Mouse (Mus musculus): ENCODE measurements around the gene Cd5.

The Cd5 gene

DNA sequence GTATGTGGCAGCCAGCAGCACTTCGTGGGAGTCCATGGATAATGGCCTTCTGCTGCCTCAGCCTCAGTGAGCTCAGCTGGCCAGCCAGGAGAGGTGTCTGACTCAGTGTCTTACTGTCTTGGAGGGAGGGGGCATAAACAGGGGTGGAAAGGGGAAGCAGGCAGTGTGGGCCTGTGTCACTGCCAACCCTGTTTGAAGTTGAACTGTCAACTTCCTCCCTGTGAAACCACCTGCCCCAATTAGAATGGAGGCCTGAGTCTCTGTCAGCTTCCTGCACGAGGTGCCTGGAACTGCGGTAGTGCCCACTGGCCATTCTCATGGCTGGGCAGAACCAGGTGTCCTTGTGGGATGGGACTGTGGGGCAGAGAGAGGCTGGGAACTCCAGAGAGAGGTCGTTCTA is at the start of gene Cd5:
TSS of gene Cd5 (minus strand) at position 192 of the 400 bp plus-strand sequence.
- DNase-seq (ENCODE audit: low spot score): no peak

GRCm38 (mm10) chr19:10788242-10788641 is 49.4 kb upstream of the Cd5 start:
- DNase-seq (ENCODE audit: low spot score): no peak

DNA sequence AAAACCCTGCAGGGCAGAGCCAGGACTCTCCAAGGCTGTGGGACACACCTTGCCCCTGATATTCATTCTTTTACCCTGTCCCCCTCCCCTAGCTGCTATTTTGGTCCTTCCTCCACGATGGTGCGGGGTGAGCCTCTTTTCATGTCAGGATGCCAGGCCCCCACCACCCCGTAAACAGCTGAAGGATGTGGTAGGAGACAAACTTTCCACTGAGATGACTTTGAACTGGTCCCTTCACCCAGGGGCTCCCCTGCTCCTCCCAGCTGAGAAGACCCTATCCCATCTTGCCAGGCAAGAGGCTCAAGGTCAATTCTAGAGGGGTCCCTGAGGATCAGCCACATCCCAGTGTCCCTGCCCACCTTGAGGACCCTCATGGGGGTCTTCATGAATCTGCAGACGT is 48.6 kb upstream of the Cd5 start:
- no peak for DNase-seq (ENCODE audit: low spot score)

DNA sequence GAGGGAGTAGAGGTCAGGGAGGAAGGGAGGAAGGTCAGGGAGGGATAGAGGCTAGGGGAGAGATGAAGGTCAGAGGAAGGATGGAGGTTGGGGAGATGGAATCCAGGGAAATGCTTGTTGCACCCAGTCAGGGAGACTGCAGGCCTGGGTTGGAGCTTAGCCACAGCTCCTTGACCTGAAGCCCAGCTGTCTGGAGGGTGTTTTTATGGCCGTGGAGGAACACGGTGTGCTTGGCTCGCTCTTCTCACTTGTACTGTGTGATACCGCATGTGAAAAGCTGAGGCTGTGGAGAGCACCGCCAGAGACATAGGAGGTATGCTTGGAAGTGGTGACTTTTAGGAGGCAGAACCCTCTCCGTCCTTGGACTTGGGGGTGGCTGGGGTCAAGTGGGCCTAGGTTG is 48.0 kb upstream of the Cd5 start:
- no peak for DNase-seq (ENCODE audit: low spot score)

- DNase-seq (ENCODE audit: low spot score): no peak
Measured at GRCm38 (mm10) chr19:10784796-10785459, 46.1 kb upstream of the Cd5 start.

DNA sequence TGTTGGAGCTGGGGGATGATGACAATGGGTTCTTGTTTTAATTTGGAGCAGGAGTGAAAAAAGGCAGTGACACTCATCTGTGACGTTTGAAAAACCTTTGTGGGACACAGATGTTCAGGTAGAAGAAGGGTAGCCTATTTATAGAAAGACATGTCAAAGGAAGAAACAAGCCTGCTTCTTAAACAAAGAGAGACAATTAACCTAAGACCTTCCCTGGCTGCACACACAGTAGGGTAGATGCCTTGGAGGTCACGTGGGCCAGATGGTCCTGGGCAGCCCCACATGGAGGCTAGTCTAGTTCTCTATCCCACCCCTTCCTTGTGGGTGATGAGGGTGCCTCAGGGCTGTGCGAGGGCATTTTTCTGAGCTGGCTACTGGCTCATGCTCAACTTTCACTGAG is 45.3 kb upstream of the Cd5 start:
- DNase-seq (ENCODE audit: low spot score): no peak

GRCm38 (mm10) chr19:10783168-10783567 is 44.4 kb upstream of the Cd5 start:
- DNase-seq (ENCODE audit: low spot score): no peak

DNA sequence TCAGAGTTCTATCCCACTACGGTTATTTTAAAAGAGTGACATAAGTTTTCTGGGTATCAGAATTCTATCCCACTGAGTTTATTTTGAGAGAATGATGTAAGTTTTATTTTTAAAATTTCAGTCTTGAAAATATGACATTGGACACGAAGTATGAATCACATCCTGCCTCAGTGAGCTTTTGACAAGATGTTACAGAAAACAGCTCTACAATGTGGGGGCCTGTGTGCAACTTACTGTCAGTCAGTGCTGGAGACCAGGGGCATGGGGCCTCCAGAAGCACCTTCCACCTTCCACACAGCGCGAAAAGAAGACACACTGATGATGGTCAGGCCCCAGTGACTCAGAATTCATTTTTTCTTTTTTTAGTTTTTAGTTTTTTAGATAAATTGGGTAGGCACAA is 42.8 kb upstream of the Cd5 start:
- no peak for DNase-seq (ENCODE audit: low spot score)

GRCm38 (mm10) chr19:10776906-10777305 is 38.1 kb upstream of the Cd5 start:
- DNase-seq (ENCODE audit: low spot score): no peak

DNA sequence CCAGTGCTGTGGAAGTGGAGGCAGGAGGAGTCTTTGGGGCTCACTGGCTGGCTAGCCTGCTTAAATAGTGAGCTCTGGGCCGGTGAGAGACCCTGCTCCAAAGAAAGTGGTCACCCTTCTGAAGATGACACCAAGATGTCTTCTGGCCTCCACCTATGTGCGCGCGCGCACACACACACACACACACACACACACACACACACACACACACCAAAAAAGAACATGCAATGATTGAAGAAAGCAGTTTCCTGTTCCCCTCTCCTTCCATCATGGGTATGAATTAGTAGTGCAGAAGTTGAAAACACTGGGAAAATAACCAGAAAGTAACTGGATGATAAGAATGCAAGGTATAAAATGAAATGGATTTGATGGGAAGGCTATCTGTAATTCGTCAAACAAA is 35.3 kb upstream of the Cd5 start:
- DNase-seq (ENCODE audit: low spot score): no peak

DNA sequence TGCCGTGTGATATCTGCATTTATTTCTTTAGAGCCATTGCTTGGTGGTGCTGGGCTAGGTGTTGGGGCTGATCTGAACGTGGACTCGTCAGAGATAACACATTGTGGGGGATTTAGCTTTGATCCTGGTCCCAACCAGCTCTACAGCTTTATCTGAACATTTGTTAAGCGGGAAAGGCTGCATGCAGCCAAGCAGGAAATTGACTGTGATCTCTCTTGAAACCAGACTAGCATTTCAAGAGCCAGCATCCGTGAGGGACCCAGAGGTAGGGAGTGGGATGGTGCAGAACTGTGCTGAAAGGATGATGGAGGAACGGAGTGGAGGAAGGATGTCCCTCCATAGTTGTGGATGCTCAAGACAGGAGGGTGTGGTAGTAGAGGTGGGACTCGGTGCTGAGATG is 34.6 kb upstream of the Cd5 start:
- DNase-seq (ENCODE audit: low spot score): no peak

GRCm38 (mm10) chr19:10772866-10773265 is 34.1 kb upstream of the Cd5 start:
- no peak for DNase-seq (ENCODE audit: low spot score)

- no peak for DNase-seq (ENCODE audit: low spot score)
Measured at GRCm38 (mm10) chr19:10771995-10772394, 33.2 kb upstream of the Cd5 start.

DNA sequence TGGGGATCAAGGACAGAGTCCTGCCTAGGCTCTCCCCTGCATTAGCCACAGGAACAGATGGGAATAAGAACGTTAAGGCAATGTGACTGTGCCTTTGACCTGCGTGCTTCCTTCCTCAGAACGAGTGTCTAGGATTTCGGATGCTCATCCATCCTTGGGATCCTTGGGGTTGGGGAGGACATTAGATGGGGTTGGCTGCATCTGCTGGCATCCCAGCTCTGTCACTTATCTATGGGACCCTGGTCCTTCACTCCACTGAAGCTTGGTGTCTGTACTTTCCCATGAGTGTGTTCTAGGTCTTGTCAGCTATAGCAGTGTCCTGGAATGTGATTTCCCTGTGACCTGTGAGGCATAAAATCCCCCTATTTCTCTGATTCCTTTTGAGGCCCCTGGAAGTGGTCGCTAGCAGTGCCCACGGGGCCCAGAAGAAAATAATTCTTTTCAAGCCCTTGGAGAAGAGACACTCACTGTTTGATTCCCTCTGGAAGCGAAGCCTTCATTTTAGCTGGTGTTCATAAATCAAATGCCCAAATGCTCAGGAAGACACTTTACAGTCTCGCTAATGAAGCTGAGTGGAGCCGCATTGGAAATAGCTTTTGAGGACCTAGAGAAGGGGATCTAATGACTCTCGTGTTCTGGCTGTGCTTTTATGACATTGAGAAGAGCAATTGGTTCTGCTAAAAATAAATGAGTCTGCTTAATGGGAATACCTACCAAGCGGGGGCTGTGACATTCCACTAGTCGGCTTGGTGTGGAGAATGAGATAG is 30.8 kb upstream of the Cd5 start:
- DNase-seq (ENCODE audit: low spot score): no peak

DNA sequence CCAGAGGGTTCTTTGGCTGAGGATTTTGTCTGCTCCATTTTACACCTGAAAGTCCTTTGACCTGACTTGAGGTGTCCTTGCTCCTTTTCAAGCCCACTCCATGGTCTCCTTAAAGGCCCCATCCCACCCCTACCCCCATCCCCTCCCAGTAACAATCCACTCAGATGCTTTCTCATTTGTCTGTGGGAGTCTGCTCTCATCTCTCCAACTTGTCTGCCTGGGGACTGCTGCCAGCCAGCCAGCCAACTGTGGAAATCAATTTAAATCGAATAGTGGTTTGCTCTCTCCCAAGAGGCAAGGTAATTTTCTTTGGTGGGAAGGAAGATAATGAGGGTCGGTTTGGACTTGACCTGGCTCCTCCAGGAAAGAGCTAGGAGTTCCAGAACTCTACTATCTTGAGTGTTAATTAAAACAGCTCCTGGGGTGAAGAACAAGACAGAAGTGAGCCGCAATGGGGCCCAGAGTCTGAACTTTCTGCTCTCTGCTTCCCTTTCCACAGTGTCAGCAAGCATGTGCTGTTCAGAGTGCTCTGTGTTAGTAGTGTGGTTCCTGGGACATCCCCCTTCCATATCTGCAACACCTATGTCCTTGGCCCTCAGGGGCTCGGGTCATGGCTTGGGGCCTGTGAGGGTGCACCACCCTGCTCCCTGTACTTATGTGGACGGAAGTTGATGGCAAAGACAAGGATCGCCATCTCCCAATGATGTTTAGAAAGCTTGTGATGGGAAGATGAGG is 30.1 kb upstream of the Cd5 start:
- no peak for DNase-seq (ENCODE audit: low spot score)

DNA sequence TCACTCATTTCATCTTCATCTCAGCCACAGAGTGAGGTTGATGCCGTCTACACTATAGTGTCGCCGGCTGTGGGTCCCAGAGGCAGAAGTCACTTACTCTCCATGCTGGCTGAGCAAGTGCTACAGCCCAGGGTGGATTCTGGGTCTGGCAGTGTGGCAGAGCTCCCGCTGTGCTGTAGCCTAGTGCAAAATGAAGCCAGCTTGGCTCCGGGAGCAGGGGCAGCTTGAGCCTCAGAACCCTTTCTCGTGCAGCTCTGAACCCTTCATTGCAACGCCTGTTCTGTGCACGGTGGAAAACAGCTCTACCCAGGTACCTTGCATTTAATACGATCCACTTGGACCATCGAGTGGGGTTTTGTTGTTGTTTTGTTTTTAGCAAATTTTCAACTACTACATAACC is 28.8 kb upstream of the Cd5 start:
- DNase-seq (ENCODE audit: low spot score): no peak

GRCm38 (mm10) chr19:10763381-10764031 is 24.7 kb upstream of the Cd5 start:
- no peak for DNase-seq (ENCODE audit: low spot score)

GRCm38 (mm10) chr19:10762468-10762867 is 23.7 kb upstream of the Cd5 start:
- DNase-seq (ENCODE audit: low spot score): no peak

- no peak for DNase-seq (ENCODE audit: low spot score)
Measured at GRCm38 (mm10) chr19:10761794-10762415, 23.1 kb upstream of the Cd5 start.

DNA sequence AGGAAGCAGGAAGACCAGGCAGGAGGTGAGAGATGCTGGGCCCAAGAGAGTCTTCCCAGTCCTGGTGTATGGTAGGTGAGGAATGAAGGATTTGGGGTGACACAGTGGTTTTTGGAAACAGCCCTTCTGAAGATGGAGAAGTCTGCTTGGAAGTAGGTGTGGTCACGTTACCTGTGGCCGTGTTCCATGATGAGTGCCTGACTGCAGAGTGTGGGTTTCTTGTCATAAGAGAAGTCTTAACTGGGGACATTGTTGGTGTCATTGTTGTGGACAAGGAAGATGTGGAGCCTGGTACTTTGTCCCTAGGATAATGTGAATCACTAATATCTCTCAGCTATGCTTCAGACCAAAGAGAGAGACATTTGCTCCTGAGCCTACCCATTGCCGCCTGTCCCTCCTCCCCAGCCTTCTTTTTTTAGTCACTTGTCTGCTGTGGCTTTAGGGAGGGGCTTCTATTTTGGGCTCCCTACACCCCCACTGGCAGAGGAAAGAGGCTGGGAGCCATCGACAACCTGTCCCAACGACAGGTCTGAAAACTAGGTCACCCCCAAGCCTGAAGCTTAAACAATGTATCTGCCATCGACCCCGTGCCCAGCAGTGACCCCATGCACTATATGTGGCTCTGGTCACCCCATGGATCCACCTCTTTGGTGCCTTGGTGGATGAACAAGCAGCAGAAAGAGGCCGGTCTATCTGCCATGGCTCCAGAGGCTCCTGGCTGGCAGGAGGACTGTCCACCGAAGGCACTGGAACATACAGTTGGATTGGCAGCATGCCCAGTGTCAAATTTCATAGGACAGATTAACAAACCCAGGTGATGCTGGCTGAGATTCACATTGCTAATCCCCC is 21.4 kb upstream of the Cd5 start:
- no peak for DNase-seq (ENCODE audit: low spot score)

- no peak for DNase-seq (ENCODE audit: low spot score)
Measured at GRCm38 (mm10) chr19:10759525-10759924, 20.7 kb upstream of the Cd5 start.
